Mouse (Mus musculus) forebrain, embryonic 11.5 days (tissue): ENCODE measurements around the gene Isg15. TPM values are rescaled to one million over a fixed set of nuclear protein-coding genes. Genes with fewer than 3 reads are reported as not detected.

Source experiments
- ATAC-seq: fragments of 200-750 bp; cut with Nextera tagmentation; replicated peaks from 2 replicates; pipeline ENCODE4 v1.8.0; 2017; ENCODE audit warnings: moderate TSS enrichment; ENCODE audit not compliant: low FRiP score
- DNase-seq: peaks from one replicate; pipeline ENCODE4 v3.0.0-alpha.2; 2017; ENCODE audit warnings: low spot score
- H3K27ac ChIP-seq: fragments of 300-500 bp; sonication (generic); 2 replicates; pipeline ENCODE4 v1.5.1; 2014; ENCODE audit warnings: low read depth, low read length
- H3K27me3 ChIP-seq: fragments of 300-500 bp; sonication (generic); 2 replicates; pipeline ENCODE4 v1.6.1; 2014; ENCODE audit warnings: mild to moderate bottlenecking, low read length, mixed read lengths; ENCODE audit not compliant: control insufficient read depth, insufficient read depth
- H3K36me3 ChIP-seq: fragments of 300-500 bp; sonication (generic); 2 replicates; pipeline ENCODE4 v1.6.1; 2014; ENCODE audit warnings: mild to moderate bottlenecking, low read length, moderate library complexity, mixed read lengths; ENCODE audit not compliant: control insufficient read depth, insufficient read depth
- H3K4me1 ChIP-seq: fragments of 300-500 bp; sonication (generic); replicated peaks from 2 replicates; pipeline ENCODE4 v1.6.1; 2014; ENCODE audit warnings: low read length, mixed read lengths; ENCODE audit not compliant: control insufficient read depth, insufficient read depth
- H3K4me2 ChIP-seq: fragments of 300-500 bp; sonication (generic); 2 replicates; pipeline ENCODE4 v1.6.1; 2014; ENCODE audit warnings: low read depth, mild to moderate bottlenecking, low read length, moderate library complexity, mixed read lengths; ENCODE audit not compliant: severe bottlenecking
- H3K4me3 ChIP-seq: fragments of 300-500 bp; sonication (generic); 2 replicates; pipeline ENCODE4 v1.5.1; 2014; ENCODE audit warnings: low read depth, low read length
- H3K9ac ChIP-seq: fragments of 300-500 bp; sonication (generic); 2 replicates; pipeline ENCODE4 v1.6.1; 2014; ENCODE audit warnings: low read length
- H3K9me3 ChIP-seq: fragments of 300-500 bp; sonication (generic); 2 replicates; pipeline ENCODE4 v1.6.1; 2016; ENCODE audit warnings: low read length, mixed read lengths; ENCODE audit not compliant: control insufficient read depth
- WGBS: fragments of 180-500 bp; shearing (Covaris S2); extraction: QIAGEN DNeasy Blood & Tissue Kit; methylation state at CpG from one replicate; pipeline ENCODE4 v1.1.7; 2014; 5-methylcytosine and 5-hydroxymethylcytosine counted together
- polyA plus RNA-seq: library from polyadenylated mRNA; unstranded; fragments of >200 nt; fragmentation: Nextera tagmentation; extraction: Ambion mirVana; gene quantifications from 2 replicates; pipeline ENCODE4 v1.2.1, GENCODE M21; 2014

Gene Isg15
- polyA plus RNA-seq, 1 experiment from 2014 or later, result 0.35 TPM

DNA sequence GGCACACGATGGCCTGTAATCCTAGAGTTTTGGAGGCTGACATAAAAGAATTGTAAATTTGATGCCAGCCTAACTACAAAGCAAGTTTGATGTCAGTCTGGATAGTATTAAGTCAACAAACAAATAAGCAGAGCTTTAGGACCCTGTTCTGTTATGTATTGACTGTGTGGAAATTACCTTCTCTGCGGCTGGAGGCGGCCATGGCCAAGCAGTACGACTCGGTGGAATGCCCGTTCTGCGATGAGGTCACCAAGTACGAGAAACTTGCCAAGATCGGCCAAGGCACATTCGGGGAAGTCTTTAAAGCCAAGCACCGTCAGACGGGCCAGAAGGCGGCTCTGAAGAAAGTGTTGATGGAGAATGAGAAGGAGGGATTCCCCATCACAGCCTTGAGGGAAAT, 12.5 kb upstream of the Isg15 start:
- no peaks in the 10 kb centered on the region for H3K36me3 ChIP-seq
- 94% methylated on average over 13 of the region's 13 CpGs for WGBS
- DNase-seq (no peak), ATAC-seq (no peak)
- H3K9ac ChIP-seq, result no peak overlapping the region
- H3K4me1 ChIP-seq, result no peaks in the 10 kb centered on the region
- no peaks in the 10 kb centered on the region for H3K9me3 ChIP-seq
- H3K4me2 ChIP-seq, result no peak overlapping the region
- H3K4me3 ChIP-seq, result no peak overlapping the region
- H3K27ac ChIP-seq, result no peak overlapping the region
- H3K27me3 ChIP-seq, result no peaks in the 10 kb centered on the region

- no peak overlapping the region for H3K27ac ChIP-seq
- no peaks in the 10 kb centered on the region for H3K36me3 ChIP-seq
- no peaks in the 10 kb centered on the region for H3K9me3 ChIP-seq
- no peak overlapping the region for H3K9ac ChIP-seq
- ATAC-seq (no peak), DNase-seq (no peak)
- H3K4me3 ChIP-seq, result no peak overlapping the region
- H3K4me2 ChIP-seq, result no peak overlapping the region
- no peaks in the 10 kb centered on the region for H3K27me3 ChIP-seq
- WGBS, result 85% methylated on average over 13 of the region's 13 CpGs
- H3K4me1 ChIP-seq, result no peaks in the 10 kb centered on the region
Measured at GRCm38 (mm10) chr4:156209963-156210635, 9.5 kb upstream of the Isg15 start.

DNA sequence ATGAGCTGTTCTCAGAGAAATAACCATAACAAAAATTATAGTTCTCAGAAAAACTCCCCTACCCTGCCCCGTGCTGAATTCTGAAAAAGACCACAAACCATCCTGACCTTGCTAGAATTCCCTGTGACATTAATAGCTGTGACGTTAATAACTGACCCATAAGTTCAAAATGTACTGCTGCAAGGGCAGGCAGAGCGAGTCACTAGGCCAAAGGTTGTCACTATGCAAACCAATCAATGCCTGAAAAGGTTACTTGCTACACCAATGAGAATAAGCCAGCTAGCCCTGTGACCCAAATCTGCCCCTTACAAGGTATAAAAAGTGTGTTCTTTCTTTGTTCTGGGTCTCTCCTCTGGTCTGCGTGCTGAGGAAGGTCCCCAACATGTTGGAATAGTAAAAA, 8.3 kb upstream of the Isg15 start:
- no peak for DNase-seq
- H3K9ac ChIP-seq, result no peak overlapping the region
- no peak for ATAC-seq
- H3K36me3 ChIP-seq, result no peaks in the 10 kb centered on the region
- no peaks in the 10 kb centered on the region for H3K27me3 ChIP-seq
- 88% methylated on average over 4 of the region's 4 CpGs for WGBS
- no peak overlapping the region for H3K27ac ChIP-seq
- peaks cover 6% of the 10 kb centered on the region; the same call in 1 of the 2 replicates for H3K4me1 ChIP-seq
- no peaks in the 10 kb centered on the region for H3K9me3 ChIP-seq
- H3K4me3 ChIP-seq, result no peak overlapping the region
- no peak overlapping the region for H3K4me2 ChIP-seq

DNA sequence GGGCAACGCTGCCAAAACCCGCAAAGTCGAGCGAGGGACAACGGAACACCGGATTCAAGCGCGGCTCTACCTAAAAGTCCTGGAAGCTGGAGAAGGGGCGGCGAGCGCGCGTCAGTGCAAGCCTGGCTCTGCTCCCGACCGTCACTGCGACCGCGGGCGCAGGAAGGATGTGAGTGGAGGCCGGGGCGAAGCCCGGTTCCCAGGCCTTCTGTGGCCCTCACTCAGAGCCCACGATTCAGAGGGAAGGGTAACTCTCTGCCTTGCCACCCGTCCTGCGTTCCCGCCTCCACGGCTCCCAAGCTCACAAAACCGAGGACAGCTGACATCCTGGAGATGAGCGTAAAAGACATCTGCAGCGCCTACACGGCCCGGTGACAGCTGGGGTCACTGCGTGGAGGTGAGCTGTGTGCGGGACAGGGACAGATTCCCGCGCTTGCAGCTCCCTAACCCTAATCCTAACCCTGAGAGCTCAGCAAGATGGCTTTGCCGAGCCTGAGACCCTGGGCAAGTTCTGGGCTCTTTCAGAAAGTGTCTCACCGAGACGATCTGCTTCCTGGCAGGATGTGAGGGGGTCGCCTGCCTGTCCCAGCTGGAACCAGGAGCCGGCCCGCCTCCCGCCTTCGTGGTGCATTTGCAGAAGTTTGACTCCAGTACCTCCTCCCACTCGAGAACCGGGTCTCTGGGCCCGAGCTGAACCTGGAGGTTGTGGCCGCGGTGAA, 3.0 kb upstream of the Isg15 start:
- H3K9ac ChIP-seq, result peak overlapping the region; percentile 77
- peak overlapping the region; percentile 62 for H3K27ac ChIP-seq
- H3K27me3 ChIP-seq, result no peaks in the 10 kb centered on the region
- H3K4me1 ChIP-seq, result peaks cover 13% of the 10 kb centered on the region; the same call in 1 of the 2 replicates
- no peaks in the 10 kb centered on the region for H3K9me3 ChIP-seq
- ATAC-seq, result peak; percentile 57
- peak; percentile 68 for DNase-seq
- peak overlapping the region; percentile 61 for H3K4me3 ChIP-seq
- H3K4me2 ChIP-seq, result peak overlapping the region; percentile 94
- no peaks in the 10 kb centered on the region for H3K36me3 ChIP-seq
- under 1% methylated on average over 49 of the region's 49 CpGs for WGBS

GRCm38 (mm10) chr4:156203001-156203412, 2.4 kb upstream of the Isg15 start, which contains the start of gene AW011738:
Gene AW011738 (plus strand): TSS chr4:156203304.
- 0% methylated on average over 33 of the region's 39 CpGs for WGBS
- peak within 1 kb of the TSS; percentile 61 for H3K4me3 ChIP-seq
- H3K27me3 ChIP-seq, result no peaks in the 10 kb centered on the region
- no peaks in the 10 kb centered on the region for H3K9me3 ChIP-seq
- peak within 1 kb of the TSS; percentile 77 for H3K9ac ChIP-seq
- ATAC-seq, result peak; percentile 87
- peak; percentile 92 for DNase-seq
- H3K27ac ChIP-seq, result peak within 1 kb of the TSS; percentile 62
- no peaks in the 10 kb centered on the region for H3K36me3 ChIP-seq
- H3K4me2 ChIP-seq, result peak within 1 kb of the TSS; percentile 94
- H3K4me1 ChIP-seq, result peaks cover 13% of the 10 kb centered on the region; the same call in 1 of the 2 replicates

GRCm38 (mm10) chr4:156202462-156202893, 1.9 kb upstream of the Isg15 start:
- 44% methylated on average over 12 of the region's 12 CpGs for WGBS
- H3K4me3 ChIP-seq, result peak overlapping the region; percentile 61
- H3K9me3 ChIP-seq, result no peaks in the 10 kb centered on the region
- H3K36me3 ChIP-seq, result no peaks in the 10 kb centered on the region
- H3K27ac ChIP-seq, result peak overlapping the region; percentile 50; the same call in 1 of the 2 replicates
- H3K9ac ChIP-seq, result peak overlapping the region; percentile 77; the same call in 1 of the 2 replicates
- no peaks in the 10 kb centered on the region for H3K27me3 ChIP-seq
- peaks cover 13% of the 10 kb centered on the region; the same call in 1 of the 2 replicates for H3K4me1 ChIP-seq
- DNase-seq (no peak), ATAC-seq (no peak)
- H3K4me2 ChIP-seq, result peak overlapping the region; percentile 94

DNA sequence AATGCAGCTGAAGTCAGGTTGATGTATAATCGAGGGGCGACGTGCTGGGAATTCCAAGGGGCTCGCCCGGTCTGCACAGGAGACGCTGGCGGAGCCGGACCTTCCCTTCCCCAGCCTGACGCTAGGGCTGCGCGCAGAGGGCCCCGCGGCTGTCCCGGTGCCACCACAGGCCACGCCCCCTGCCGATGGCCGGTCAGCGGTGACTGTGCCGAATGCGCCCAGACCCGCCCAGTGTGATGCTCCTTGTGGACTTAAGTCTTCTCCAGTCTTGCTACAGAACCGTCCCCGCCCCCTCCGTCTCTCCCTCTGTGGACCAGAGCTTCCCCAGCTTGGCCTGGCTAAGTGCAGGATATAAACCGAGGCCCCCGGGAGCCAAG, 2.8 kb downstream of the Isg15 start:
- peak overlapping the region; percentile 37 for H3K9ac ChIP-seq
- H3K4me3 ChIP-seq, result peak overlapping the region; percentile 89
- H3K9me3 ChIP-seq, result no peaks in the 10 kb centered on the region
- H3K27ac ChIP-seq, result peak overlapping the region; percentile 87
- peaks cover 31% of the 10 kb centered on the region for H3K4me1 ChIP-seq
- peak overlapping the region; percentile 42 for H3K4me2 ChIP-seq
- DNase-seq (peak; percentile 97), ATAC-seq (peak; percentile 94)
- no peaks in the 10 kb centered on the region; the same call in 1 of the 2 replicates for H3K36me3 ChIP-seq
- WGBS, result 0% methylated on average over 26 of the region's 26 CpGs
- no peaks in the 10 kb centered on the region for H3K27me3 ChIP-seq

DNA sequence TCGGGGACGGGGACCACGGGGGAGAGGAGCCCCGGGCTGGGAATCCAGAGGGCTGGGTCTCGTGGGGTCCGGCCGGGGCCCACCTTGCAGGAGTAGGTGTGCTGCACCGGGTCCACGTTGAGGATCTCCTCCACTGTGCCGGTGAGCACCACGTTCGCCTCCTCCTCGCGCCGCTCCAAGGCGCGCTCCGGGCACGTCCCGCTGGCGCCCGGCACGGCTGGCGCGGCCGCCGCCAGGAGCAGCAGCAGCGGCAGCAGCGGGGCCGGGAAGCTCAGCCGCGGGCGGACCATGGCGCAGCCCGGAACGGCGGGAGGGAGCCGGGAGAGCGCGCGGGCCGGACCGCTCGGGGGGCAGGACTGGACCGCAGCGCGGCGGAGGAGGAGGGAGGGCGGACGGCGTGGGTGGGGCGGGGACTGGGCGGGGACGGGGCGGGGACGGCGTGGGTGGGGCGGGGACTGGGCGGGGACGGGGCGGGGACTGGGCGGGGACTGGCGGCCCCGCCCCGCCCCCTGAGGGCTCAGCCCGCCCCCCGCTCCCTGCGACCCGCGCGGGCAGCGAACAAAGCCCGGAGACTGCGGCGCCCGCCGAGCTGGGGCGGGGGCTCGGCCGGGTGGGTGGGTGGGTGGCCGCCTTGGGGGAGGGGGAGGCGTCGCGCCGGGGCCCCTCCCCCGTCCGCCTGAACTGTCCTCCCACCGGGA, 3.3 kb downstream of the Isg15 start, which contains the start of gene Agrn:
TSS of gene Agrn (minus strand) at position 358 of the 698 bp plus-strand sequence.
- ATAC-seq, result peak; percentile 83
- H3K27ac ChIP-seq, result peak within 1 kb of the TSS; percentile 87
- H3K27me3 ChIP-seq, result no peaks in the 10 kb centered on the region
- DNase-seq, result no peak
- peak within 1 kb of the TSS; percentile 89 for H3K4me3 ChIP-seq
- peaks cover 32% of the 10 kb centered on the region for H3K4me1 ChIP-seq
- peak within 1 kb of the TSS; percentile 70 for H3K4me2 ChIP-seq
- no peaks in the 10 kb centered on the region; the same call in 1 of the 2 replicates for H3K36me3 ChIP-seq
- under 1% methylated on average over 47 of the region's 88 CpGs for WGBS
- no peaks in the 10 kb centered on the region for H3K9me3 ChIP-seq
- peak within 1 kb of the TSS; percentile 90 for H3K9ac ChIP-seq
